Mouse (Mus musculus): Measurements from ENCODE around the gene Gas7.

Gene Gas7

GRCm38 (mm10) chr11:67454874-67455526, at the start of gene Gas7:
Gene Gas7, plus strand, starts transcription at chr11:67455437.
- DNase-seq (ENCODE audit: low read depth): no peak

GRCm38 (mm10) chr11:67414346-67414940, 40.8 kb upstream of the Gas7 start:
- no peak for DNase-seq (ENCODE audit: low read depth)

GRCm38 (mm10) chr11:67423575-67423974, 31.7 kb upstream of the Gas7 start:
- no peak for DNase-seq (ENCODE audit: low read depth)

- peak; percentile 2 for DNase-seq (ENCODE audit: low read depth)
Observed at GRCm38 (mm10) chr11:67428196-67428595, 27.0 kb upstream of the Gas7 start.

GRCm38 (mm10) chr11:67429836-67430235, 25.4 kb upstream of the Gas7 start:
- DNase-seq (ENCODE audit: low read depth): no peak

GRCm38 (mm10) chr11:67431116-67431645, 24.1 kb upstream of the Gas7 start:
- no peak for DNase-seq (ENCODE audit: low read depth)

GRCm38 (mm10) chr11:67431864-67432263, 23.4 kb upstream of the Gas7 start:
- no peak for DNase-seq (ENCODE audit: low read depth)

- DNase-seq (ENCODE audit: low read depth): no peak
Observed at GRCm38 (mm10) chr11:67433763-67434162, 21.5 kb upstream of the Gas7 start.

- DNase-seq (ENCODE audit: low read depth): no peak
Observed at GRCm38 (mm10) chr11:67438746-67439145, 16.5 kb upstream of the Gas7 start.

- no peak for DNase-seq (ENCODE audit: low read depth)
Observed at GRCm38 (mm10) chr11:67445058-67445825, 10.0 kb upstream of the Gas7 start.

- DNase-seq (ENCODE audit: low read depth): no peak
Observed at GRCm38 (mm10) chr11:67451525-67451924, 3.7 kb upstream of the Gas7 start.

GRCm38 (mm10) chr11:67455527-67455981, 317 bp downstream of the Gas7 start:
- DNase-seq (ENCODE audit: low read depth): no peak

- DNase-seq (ENCODE audit: low read depth): no peak
Observed at GRCm38 (mm10) chr11:67456029-67456428, 792 bp downstream of the Gas7 start.

- DNase-seq (ENCODE audit: low read depth): no peak
Observed at GRCm38 (mm10) chr11:67458171-67458570, 2.9 kb downstream of the Gas7 start.

GRCm38 (mm10) chr11:67467132-67467531, 11.9 kb downstream of the Gas7 start:
- DNase-seq (ENCODE audit: low read depth): no peak

- no peak for DNase-seq (ENCODE audit: low read depth)
Observed at GRCm38 (mm10) chr11:67468846-67469245, 13.6 kb downstream of the Gas7 start.

- DNase-seq (ENCODE audit: low read depth): no peak
Observed at GRCm38 (mm10) chr11:67474590-67474989, 19.4 kb downstream of the Gas7 start.

GRCm38 (mm10) chr11:67479534-67479933, 24.3 kb downstream of the Gas7 start:
- DNase-seq (ENCODE audit: low read depth): no peak

- DNase-seq (ENCODE audit: low read depth): no peak
Observed at GRCm38 (mm10) chr11:67480204-67480956, 25.1 kb downstream of the Gas7 start.

- DNase-seq (ENCODE audit: low read depth): no peak
Observed at GRCm38 (mm10) chr11:67481691-67482090, 26.5 kb downstream of the Gas7 start.

GRCm38 (mm10) chr11:67482217-67482760, 27.1 kb downstream of the Gas7 start:
- no peak for DNase-seq (ENCODE audit: low read depth)

- no peak for DNase-seq (ENCODE audit: low read depth)
Observed at GRCm38 (mm10) chr11:67488156-67488555, 32.9 kb downstream of the Gas7 start.
